Mouse (Mus musculus) liver, adult (tissue): Measurements from ENCODE around the gene Gpr19.

ENCODE experiments used
- GATA4 ChIP-seq: IDR thresholded peaks from 2 replicates; pipeline ENCODE4 v1.6.1; 2014; ENCODE audit warnings: mild to moderate bottlenecking, low read length; ENCODE audit not compliant: insufficient replicate concordance

Gpr19 gene

GRCm38 (mm10) chr6:134847550-134847949, 50.8 kb downstream of the Gpr19 start:
- no peak for TF ChIP-seq GATA4

GRCm38 (mm10) chr6:134846308-134846707, 52.1 kb downstream of the Gpr19 start:
- TF ChIP-seq GATA4 = no peak

- no peak for TF ChIP-seq GATA4
Observed at GRCm38 (mm10) chr6:134845726-134846125, 52.7 kb downstream of the Gpr19 start.

- TF ChIP-seq GATA4 = no peak
Observed at GRCm38 (mm10) chr6:134840346-134840745, 58.0 kb downstream of the Gpr19 start.

GRCm38 (mm10) chr6:134838111-134838510, 60.3 kb downstream of the Gpr19 start:
- TF ChIP-seq GATA4 = no peak

- TF ChIP-seq GATA4 = no peak
Observed at GRCm38 (mm10) chr6:134834585-134835251, 63.7 kb downstream of the Gpr19 start.

- no peak for TF ChIP-seq GATA4
Observed at GRCm38 (mm10) chr6:134830776-134831175, 67.6 kb downstream of the Gpr19 start.

GRCm38 (mm10) chr6:134829786-134830700, 68.3 kb downstream of the Gpr19 start, which contains the start of gene Crebl2:
TSS of gene Crebl2 (plus strand) at chr6:134830154.
- TF ChIP-seq GATA4 = no peak

- no peak for TF ChIP-seq GATA4
Observed at GRCm38 (mm10) chr6:134822844-134823243, 75.5 kb downstream of the Gpr19 start.

- TF ChIP-seq GATA4 = no peak
Observed at GRCm38 (mm10) chr6:134820411-134820810, 78.0 kb downstream of the Gpr19 start.

GRCm38 (mm10) chr6:134819741-134820140, 78.6 kb downstream of the Gpr19 start:
- TF ChIP-seq GATA4 = no peak
